Mouse (Mus musculus): ENCODE data around the gene Spo11. TPM values are rescaled to one million over a fixed set of nuclear protein-coding genes. Genes with fewer than 3 reads are reported as not detected.

Gene Spo11
- total and polyA plus RNA-seq, 3 experiments, result 0.16 to 0.34 TPM; not detected in 1

- dilution Hi-C loops (cut with MboI; ENCODE audit: extremely low pct_ligation_motif_present, extremely low pct_unique_long_range_greater_than_20kb, low sequenced_read_pairs), result no loop called here
- H3K4me3 ChIP-seq (replicated peaks in 1 of 3; ENCODE audit: low read depth in 2 of 3, low read length in 2 of 3, poor library complexity in 1 of 3), result peak overlapping the region in 1 of 3 experiments; percentile 48
Observed at GRCm38 (mm10) chr2:172940799-172941163, 36.7 kb upstream of the Spo11 start.

GRCm38 (mm10) chr2:172949051-172949450 lies 28.4 kb upstream of the Spo11 start:
- no peak for DNase-seq (ENCODE audit: extremely low read depth)
- Histone ChIP-seq H3K79me2 (replicated peaks; ENCODE audit: control insufficient read depth, extremely low read depth, insufficient read depth, poor library complexity, severe bottlenecking) (no peaks in the 10 kb centered on the region), H3K36me3 (replicated peaks in 1 of 2; ENCODE audit: control insufficient read depth in 1 of 2, insufficient read depth in 1 of 2, low read length in 1 of 2) (no peaks in the 10 kb centered on the region), H3K27me3 (replicated peaks) (peaks cover 32% of the 10 kb centered on the region), H3K27ac (ENCODE audit: insufficient read depth, low read depth) (no peak overlapping the region), H3K4me3 (replicated peaks in 1 of 3; ENCODE audit: low read depth in 2 of 3, low read length in 2 of 3, poor library complexity in 1 of 3) (no peak overlapping the region), H3K9me3 (replicated peaks; ENCODE audit: low read length) (peaks cover 7% of the 10 kb centered on the region), H3K4me1 (ENCODE audit: control insufficient read depth in 1 of 2, insufficient read depth in 2 of 2) (no peaks in the 10 kb centered on the region; a peak in 1 of 4 replicates), H3K9ac (ENCODE audit: insufficient read depth, low read depth) (no peak overlapping the region), H3K4me2 (ENCODE audit: insufficient read depth, low read depth, poor library complexity, severe bottlenecking) (no peak overlapping the region)
- in situ Hi-C loops (cut with MboI; ENCODE audit: low pct_ligation_motif_present, low pct_unique_long_range_greater_than_20kb, low sequenced_read_pairs) (no loop called here), dilution Hi-C loops (cut with MboI; ENCODE audit: extremely low pct_ligation_motif_present, extremely low pct_unique_long_range_greater_than_20kb, low sequenced_read_pairs) (no loop called here)
- TF ChIP-seq MAFK (IDR thresholded peaks at IDR 0.05; ENCODE audit: insufficient replicate concordance, low read length), result no peak
- TF ChIP-seq CTCF (conservative IDR thresholded peaks at IDR 0.05 in 1 of 2, IDR thresholded peaks at IDR 0.05 in 1 of 2; ENCODE audit: low read depth in 2 of 2, low read length in 2 of 2), result peak in 1 of 2 experiments; percentile 43; a peak in 2 of 4 replicates
- TF ChIP-seq RAD21 (IDR thresholded peaks at IDR 0.05; ENCODE audit: low read depth, low read length), result peak; percentile 13
- no peak for TF ChIP-seq NELFE (IDR thresholded peaks at IDR 0.05; ENCODE audit: low read depth, low read length)
- TF ChIP-seq SMC3 (IDR thresholded peaks at IDR 0.05; ENCODE audit: low read depth, low read length), result peak; percentile 24

More at GRCm38 (mm10) chr2:172940799-172941163, 36.7 kb upstream of the Spo11 start:
- Histone ChIP-seq H3K27ac (ENCODE audit: insufficient read depth, low read depth) (no peak overlapping the region), H3K9ac (ENCODE audit: insufficient read depth, low read depth) (no peak overlapping the region), H3K79me2 (replicated peaks; ENCODE audit: control insufficient read depth, extremely low read depth, insufficient read depth, poor library complexity, severe bottlenecking) (no peaks in the 10 kb centered on the region), H3K4me1 (ENCODE audit: control insufficient read depth in 1 of 2, insufficient read depth in 2 of 2) (peaks cover 0 to 38% of the 10 kb centered on the region in 2 experiments; a peak in 2 of 4 replicates), H3K27me3 (replicated peaks) (peaks cover 5% of the 10 kb centered on the region), H3K36me3 (replicated peaks in 1 of 2; ENCODE audit: control insufficient read depth in 1 of 2, insufficient read depth in 1 of 2, low read length in 1 of 2) (no peaks in the 10 kb centered on the region), H3K4me2 (ENCODE audit: insufficient read depth, low read depth, poor library complexity, severe bottlenecking) (no peak overlapping the region), H3K9me3 (replicated peaks; ENCODE audit: low read length) (peaks cover 15% of the 10 kb centered on the region)
- in situ Hi-C loops (cut with MboI; ENCODE audit: low pct_ligation_motif_present, low pct_unique_long_range_greater_than_20kb, low sequenced_read_pairs), result no loop called here
- DNase-seq (ENCODE audit: extremely low read depth), result no peak
- TF ChIP-seq POLR2A (IDR thresholded peaks at IDR 0.05; ENCODE audit: low read depth, low read length), result no peak
- no peak for TF ChIP-seq RCOR1 (conservative IDR thresholded peaks at IDR 0.05; ENCODE audit: low read depth, low read length)
- no peak for TF ChIP-seq TBP (conservative IDR thresholded peaks at IDR 0.05; ENCODE audit: low read depth, low read length)
- TF ChIP-seq MAX (IDR thresholded peaks at IDR 0.05; ENCODE audit: low read length), result no peak
- TF ChIP-seq HCFC1 (IDR thresholded peaks at IDR 0.05; ENCODE audit: low read depth, low read length), result no peak
- TF ChIP-seq ZC3H11A (IDR thresholded peaks at IDR 0.05; ENCODE audit: low read depth, low read length), result no peak
- no peak for TF ChIP-seq EP300 (IDR thresholded peaks at IDR 0.05; ENCODE audit: low read length)
- TF ChIP-seq ZMIZ1 (IDR thresholded peaks at IDR 0.05; ENCODE audit: low read depth, low read length), result no peak
- TF ChIP-seq MAZ (IDR thresholded peaks at IDR 0.05; ENCODE audit: low read depth, low read length), result no peak
- TF ChIP-seq ETS1 (conservative IDR thresholded peaks at IDR 0.05; ENCODE audit: low read depth, low read length), result no peak
- no peak for TF ChIP-seq MXI1 (IDR thresholded peaks at IDR 0.05; ENCODE audit: low read depth, low read length)
- TF ChIP-seq POLR2AphosphoS2 (IDR thresholded peaks at IDR 0.05; ENCODE audit: low read depth, low read length), result no peak
- no peak for TF ChIP-seq TCF12 (IDR thresholded peaks at IDR 0.05; ENCODE audit: low read depth, low read length)
- TF ChIP-seq UBTF (IDR thresholded peaks at IDR 0.05; ENCODE audit: low read depth, low read length), result no peak
- no peak for TF ChIP-seq NRF1 (IDR thresholded peaks at IDR 0.05; ENCODE audit: low read depth, low read length)
- TF ChIP-seq ZNF384 (IDR thresholded peaks at IDR 0.05; ENCODE audit: low read depth, low read length), result no peak

Measured in CH12.LX (cell line).